Mouse (Mus musculus): ENCODE measurements around the gene Spag8. TPM values are rescaled to one million over a fixed set of nuclear protein-coding genes. Genes with fewer than 3 reads are reported as not detected.
A peak's percentile ranks its signal among the peaks of the same experiment; 100 is the strongest.

Spag8 gene
- polyA plus RNA-seq, 1 experiment from 2014 or later = 9.3 TPM

DNA sequence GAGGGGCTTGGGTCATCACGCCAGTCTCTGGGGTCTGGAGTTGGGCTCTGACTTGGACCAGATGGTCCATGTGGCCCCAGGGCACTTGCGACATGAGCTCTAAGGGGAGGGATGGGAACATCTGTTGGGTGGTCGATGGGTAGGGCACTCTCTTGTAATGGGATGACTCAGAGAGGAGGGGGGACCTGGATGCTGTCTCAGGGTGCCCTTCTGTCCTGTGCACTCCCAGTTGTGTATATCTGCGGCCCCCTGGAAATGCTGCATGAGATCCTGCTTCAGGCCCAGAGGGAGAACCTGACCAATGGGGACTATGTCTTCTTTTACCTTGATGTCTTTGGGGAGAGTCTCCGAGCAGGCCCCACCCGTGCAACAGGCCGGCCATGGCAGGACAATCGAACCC is 20.1 kb downstream of the Spag8 start:
- Histone ChIP-seq H3K4me2 (replicated peaks) (peak overlapping the region; percentile 97), H3K27me3 (ENCODE audit: control insufficient read depth, insufficient read depth, low read length) (no peaks in the 10 kb centered on the region), H3K4me3 (replicated peaks; ENCODE audit: low read length) (no peak overlapping the region), H3K9ac (0 out of 2 replicates have a peak overlapping the region, but pooled peaks have one; percentile 94), H3K27ac (no peak overlapping the region), H3K9me3 (ENCODE audit: control insufficient read depth, low read length) (no peaks in the 10 kb centered on the region), H3K36me3 (replicated peaks; ENCODE audit: control insufficient read depth, insufficient read depth) (no peaks in the 10 kb centered on the region), H3K4me1 (replicated peaks; ENCODE audit: control insufficient read depth, insufficient read depth, low read length) (peaks cover 40% of the 10 kb centered on the region)
- WGBS = 78% methylated on average over 8 of the region's 8 CpGs
- DNase-seq (ENCODE audit: low spot score) (no peak), ATAC-seq (ENCODE audit: low FRiP score) (no peak)

DNA sequence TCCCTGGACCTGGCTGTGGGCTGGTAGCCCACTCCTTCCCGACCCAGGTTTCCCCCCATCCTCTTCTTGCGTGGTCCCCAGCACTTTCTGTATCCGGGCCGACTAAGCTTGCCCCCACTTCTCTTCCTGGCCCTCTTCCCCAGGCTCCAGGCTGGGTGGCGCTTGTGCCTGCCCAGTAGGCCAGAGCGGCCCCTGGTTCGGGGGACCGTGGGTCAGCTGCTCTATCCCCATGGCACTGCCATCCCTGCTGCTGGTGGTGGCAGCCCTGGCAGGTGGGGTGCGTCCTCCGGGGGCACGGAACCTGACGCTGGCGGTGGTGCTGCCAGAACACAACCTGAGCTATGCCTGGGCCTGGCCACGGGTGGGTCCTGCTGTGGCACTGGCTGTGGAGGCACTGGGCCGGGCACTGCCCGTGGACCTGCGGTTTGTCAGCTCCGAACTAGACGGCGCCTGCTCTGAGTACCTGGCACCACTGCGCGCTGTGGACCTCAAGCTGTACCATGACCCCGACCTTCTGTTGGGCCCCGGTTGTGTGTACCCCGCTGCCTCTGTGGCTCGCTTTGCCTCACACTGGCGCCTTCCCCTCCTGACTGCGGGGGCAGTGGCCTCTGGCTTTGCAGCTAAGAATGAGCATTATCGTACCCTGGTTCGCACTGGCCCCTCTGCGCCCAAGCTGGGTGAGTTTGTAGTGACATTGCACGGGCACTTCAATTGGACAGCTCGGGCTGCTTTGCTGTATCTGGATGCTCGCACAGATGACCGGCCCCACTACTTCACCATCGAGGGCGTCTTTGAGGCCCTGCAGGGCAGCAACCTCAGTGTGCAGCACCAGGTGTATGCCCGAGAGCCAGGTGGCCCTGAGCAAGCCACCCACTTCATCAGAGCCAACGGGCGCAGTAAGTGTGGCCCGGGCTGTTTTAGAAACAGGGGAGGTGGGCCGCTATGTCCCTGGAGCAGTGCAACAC is 21.2 kb downstream of the Spag8 start:
- peak overlapping the region; percentile 94 for H3K9ac ChIP-seq
- H3K4me2 ChIP-seq (replicated peaks) = peak overlapping the region; percentile 97
- WGBS = 42% methylated on average over 42 of the region's 42 CpGs
- H3K4me3 ChIP-seq (replicated peaks; ENCODE audit: low read length) = peak overlapping the region; percentile 69
- H3K9me3 ChIP-seq (ENCODE audit: control insufficient read depth, low read length) = no peaks in the 10 kb centered on the region
- H3K27ac ChIP-seq = peak overlapping the region; percentile 90
- DNase-seq (ENCODE audit: low spot score) (no peak), ATAC-seq (ENCODE audit: low FRiP score) (peak; percentile 18; the same call in 1 of the 2 replicates)
- H3K27me3 ChIP-seq (ENCODE audit: control insufficient read depth, insufficient read depth, low read length) = no peaks in the 10 kb centered on the region
- H3K4me1 ChIP-seq (replicated peaks; ENCODE audit: control insufficient read depth, insufficient read depth, low read length) = peaks cover 40% of the 10 kb centered on the region
- no peaks in the 10 kb centered on the region for H3K36me3 ChIP-seq (replicated peaks; ENCODE audit: control insufficient read depth, insufficient read depth)

DNA sequence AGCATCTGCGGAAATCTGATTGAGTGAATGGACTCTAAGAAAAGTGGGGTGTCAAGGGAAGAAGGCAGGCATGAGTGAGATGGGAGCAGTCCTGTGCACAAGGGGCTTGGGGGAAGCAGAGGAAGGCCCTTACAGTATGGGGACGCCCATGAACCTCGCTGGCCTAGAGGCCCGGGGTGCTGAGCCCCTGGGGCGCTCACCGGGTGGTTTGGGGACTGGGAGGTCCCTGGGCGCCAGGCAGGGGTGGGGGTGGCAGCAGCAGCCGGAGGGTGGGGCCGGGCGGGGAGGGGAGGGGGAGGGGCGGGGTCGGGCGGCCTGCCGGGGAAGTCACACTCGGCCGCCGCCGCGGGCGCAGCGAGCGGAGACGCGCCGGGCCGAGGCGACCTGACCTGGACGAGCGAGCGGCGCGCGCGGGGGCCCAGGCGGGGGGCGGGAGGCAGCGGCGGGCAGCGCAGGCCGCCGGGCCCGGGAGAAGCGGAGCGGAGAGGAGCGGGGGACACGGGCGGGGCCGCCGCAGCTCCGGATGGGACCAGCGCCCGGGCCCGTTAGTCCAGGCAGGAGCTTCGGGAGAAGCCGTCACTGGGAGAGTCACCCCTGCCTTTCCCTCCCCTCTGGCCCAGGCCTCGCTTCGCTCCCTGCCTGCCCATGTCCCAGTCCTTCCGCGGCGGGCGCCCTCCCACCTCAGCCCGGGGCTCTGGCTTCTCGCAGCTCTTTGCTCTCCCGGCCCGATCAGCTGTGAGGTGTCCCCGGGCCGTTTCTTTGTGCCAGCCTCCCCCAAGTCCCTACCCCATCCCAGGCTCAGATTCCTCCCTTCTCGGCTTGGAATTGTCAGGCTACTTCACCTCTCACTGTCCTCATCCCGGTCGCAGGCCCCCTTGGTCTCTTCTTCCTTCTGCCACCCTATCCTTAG is 22.1 kb downstream of the Spag8 start, which contains the start of gene Npr2:
Gene Npr2 (plus strand): TSS at position 890 of the 910 bp plus-strand sequence.
- H3K4me1 ChIP-seq (replicated peaks; ENCODE audit: control insufficient read depth, insufficient read depth, low read length) = peaks cover 40% of the 10 kb centered on the region
- WGBS = 1% methylated on average over 23 of the region's 70 CpGs

DNA sequence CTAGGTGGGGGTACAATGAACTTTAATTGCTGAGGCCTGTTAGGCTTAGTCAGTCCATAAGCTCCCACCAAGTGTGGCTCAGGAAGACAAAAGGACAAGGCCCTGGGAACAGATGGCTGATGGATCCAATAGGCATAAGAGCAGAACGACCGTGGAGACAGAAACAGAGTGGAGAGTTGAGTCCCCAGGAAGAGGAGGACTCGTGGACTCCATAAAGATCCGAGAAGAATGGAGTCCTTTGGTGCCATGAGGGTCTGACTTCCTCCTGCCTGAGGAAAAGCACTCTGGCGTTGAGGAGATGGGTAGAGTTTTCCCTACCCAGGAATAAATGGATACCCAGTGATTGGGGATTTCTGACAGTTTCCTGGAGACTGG is 22.7 kb downstream of the Spag8 start:
- 17% methylated on average over 5 of the region's 5 CpGs for whole genome bisulfite sequencing
- H3K4me1 ChIP-seq (replicated peaks; ENCODE audit: control insufficient read depth, insufficient read depth, low read length) = peaks cover 40% of the 10 kb centered on the region

More for the DNA sequence above, 22.1 kb downstream of the Spag8 start, which contains the start of gene Npr2:
- no peaks in the 10 kb centered on the region for H3K27me3 ChIP-seq (ENCODE audit: control insufficient read depth, insufficient read depth, low read length)
- H3K9ac ChIP-seq = peak within 1 kb of the TSS; percentile 94
- DNase-seq (ENCODE audit: low spot score) = peak; percentile 51
- ATAC-seq (ENCODE audit: low FRiP score) = peak; percentile 44
- peak within 1 kb of the TSS; percentile 97 for H3K4me2 ChIP-seq (replicated peaks)
- peak within 1 kb of the TSS; percentile 69 for H3K4me3 ChIP-seq (replicated peaks; ENCODE audit: low read length)
- H3K9me3 ChIP-seq (ENCODE audit: control insufficient read depth, low read length) = no peaks in the 10 kb centered on the region
- no peaks in the 10 kb centered on the region for H3K36me3 ChIP-seq (replicated peaks; ENCODE audit: control insufficient read depth, insufficient read depth)
- peak within 1 kb of the TSS; percentile 90 for H3K27ac ChIP-seq

DNA sequence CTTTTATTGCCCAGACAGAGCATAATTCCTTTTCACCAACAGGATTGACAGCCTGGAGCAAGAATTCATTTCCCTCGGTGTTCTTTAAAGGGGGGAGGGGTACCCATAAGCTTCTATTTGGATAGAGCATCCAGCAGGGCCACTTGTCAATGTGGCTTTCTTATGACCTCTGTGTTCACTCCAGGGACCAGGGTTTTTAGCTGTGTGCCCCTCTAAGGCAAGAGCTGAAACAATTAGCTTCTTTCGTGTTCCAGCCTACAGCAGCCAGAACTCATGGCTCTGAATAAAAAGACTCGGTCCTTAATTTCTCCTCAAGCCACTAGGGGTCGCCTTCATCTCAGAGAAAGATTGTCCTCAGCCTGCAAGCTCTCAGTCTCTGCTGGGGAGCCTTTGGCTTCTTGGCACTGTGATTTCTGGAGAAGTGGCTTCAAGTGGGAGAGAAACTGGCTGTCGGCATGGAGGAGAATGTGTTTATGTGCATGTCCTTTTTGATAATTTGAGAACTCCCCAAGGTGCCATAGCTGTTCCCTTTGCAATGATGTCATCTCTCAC is 23.3 kb downstream of the Spag8 start:
- 1% methylated on average over 5 of the region's 5 CpGs for WGBS
- Histone ChIP-seq H3K4me1 (replicated peaks; ENCODE audit: control insufficient read depth, insufficient read depth, low read length) (peaks cover 40% of the 10 kb centered on the region), H3K4me2 (replicated peaks) (peak overlapping the region; percentile 97), H3K36me3 (replicated peaks; ENCODE audit: control insufficient read depth, insufficient read depth) (no peaks in the 10 kb centered on the region), H3K9ac (peak overlapping the region; percentile 94; the same call in 1 of the 2 replicates), H3K27me3 (ENCODE audit: control insufficient read depth, insufficient read depth, low read length) (no peaks in the 10 kb centered on the region), H3K9me3 (ENCODE audit: control insufficient read depth, low read length) (peaks cover 6% of the 10 kb centered on the region; the same call in 1 of the 2 replicates), H3K4me3 (replicated peaks; ENCODE audit: low read length) (no peak overlapping the region), H3K27ac (peak overlapping the region; percentile 90)
- ATAC-seq (ENCODE audit: low FRiP score) (peak; percentile 67), DNase-seq (ENCODE audit: low spot score) (peak; percentile 93)

More for the DNA sequence above, 22.7 kb downstream of the Spag8 start:
- DNase-seq (ENCODE audit: low spot score) (peak; percentile 41), ATAC-seq (ENCODE audit: low FRiP score) (peak; percentile 24; the same call in 1 of the 2 replicates)
- H3K4me2 ChIP-seq (replicated peaks) = peak overlapping the region; percentile 97
- H3K9me3 ChIP-seq (ENCODE audit: control insufficient read depth, low read length) = 0 out of 2 replicates have a peak, but pooled peaks cover under 1% of the 10 kb centered on the region
- peak overlapping the region; percentile 90 for H3K27ac ChIP-seq
- H3K27me3 ChIP-seq (ENCODE audit: control insufficient read depth, insufficient read depth, low read length) = no peaks in the 10 kb centered on the region
- H3K9ac ChIP-seq = peak overlapping the region; percentile 94
- H3K4me3 ChIP-seq (replicated peaks; ENCODE audit: low read length) = peak overlapping the region; percentile 69
- H3K36me3 ChIP-seq (replicated peaks; ENCODE audit: control insufficient read depth, insufficient read depth) = no peaks in the 10 kb centered on the region

DNA sequence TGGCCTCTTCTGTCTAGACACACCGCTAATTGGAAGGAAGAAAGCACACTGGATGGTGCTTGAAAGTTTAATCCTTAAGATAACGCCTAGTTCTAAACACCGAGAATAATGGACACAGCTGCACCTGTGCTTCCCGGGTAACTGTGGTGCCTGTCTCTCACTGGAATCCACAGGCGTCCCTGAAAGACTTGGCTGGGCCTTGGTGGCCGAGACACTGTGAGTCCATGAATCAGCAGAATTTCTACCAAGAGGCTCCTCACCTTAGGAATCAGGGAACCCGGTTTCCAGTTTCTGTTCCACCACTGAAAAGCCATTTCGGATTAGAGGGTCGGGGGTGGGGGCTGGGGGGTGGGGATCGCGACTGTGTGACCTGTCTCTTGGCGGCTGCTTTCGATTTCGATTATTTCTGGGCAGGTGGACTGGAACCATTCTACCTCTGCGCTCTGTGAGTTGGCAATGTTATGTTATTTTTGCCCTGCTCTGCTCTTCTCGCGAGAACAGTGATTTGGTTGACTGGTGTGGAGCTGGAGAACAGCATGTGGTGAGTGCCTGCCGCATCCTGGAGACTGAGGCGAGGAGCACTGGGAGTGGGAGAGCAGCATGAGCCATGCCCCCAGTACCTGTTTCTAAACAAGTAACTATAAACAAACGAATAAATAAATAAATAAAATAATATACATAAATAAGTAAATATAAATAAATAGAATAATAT is 24.1 kb downstream of the Spag8 start:
- H3K4me1 ChIP-seq (replicated peaks; ENCODE audit: control insufficient read depth, insufficient read depth, low read length) = peaks cover 40% of the 10 kb centered on the region
- peak overlapping the region; percentile 17 for H3K4me2 ChIP-seq (replicated peaks)
- 43% methylated on average over 20 of the region's 20 CpGs for WGBS
- H3K36me3 ChIP-seq (replicated peaks; ENCODE audit: control insufficient read depth, insufficient read depth) = no peaks in the 10 kb centered on the region
- ATAC-seq (ENCODE audit: low FRiP score) = no peak
- no peaks in the 10 kb centered on the region for H3K27me3 ChIP-seq (ENCODE audit: control insufficient read depth, insufficient read depth, low read length)
- H3K9ac ChIP-seq = no peak overlapping the region
- peak; percentile 51 for DNase-seq (ENCODE audit: low spot score)
- H3K4me3 ChIP-seq (replicated peaks; ENCODE audit: low read length) = no peak overlapping the region
- H3K27ac ChIP-seq = no peak overlapping the region
- peaks cover 14% of the 10 kb centered on the region; the same call in 1 of the 2 replicates for H3K9me3 ChIP-seq (ENCODE audit: control insufficient read depth, low read length)

DNA sequence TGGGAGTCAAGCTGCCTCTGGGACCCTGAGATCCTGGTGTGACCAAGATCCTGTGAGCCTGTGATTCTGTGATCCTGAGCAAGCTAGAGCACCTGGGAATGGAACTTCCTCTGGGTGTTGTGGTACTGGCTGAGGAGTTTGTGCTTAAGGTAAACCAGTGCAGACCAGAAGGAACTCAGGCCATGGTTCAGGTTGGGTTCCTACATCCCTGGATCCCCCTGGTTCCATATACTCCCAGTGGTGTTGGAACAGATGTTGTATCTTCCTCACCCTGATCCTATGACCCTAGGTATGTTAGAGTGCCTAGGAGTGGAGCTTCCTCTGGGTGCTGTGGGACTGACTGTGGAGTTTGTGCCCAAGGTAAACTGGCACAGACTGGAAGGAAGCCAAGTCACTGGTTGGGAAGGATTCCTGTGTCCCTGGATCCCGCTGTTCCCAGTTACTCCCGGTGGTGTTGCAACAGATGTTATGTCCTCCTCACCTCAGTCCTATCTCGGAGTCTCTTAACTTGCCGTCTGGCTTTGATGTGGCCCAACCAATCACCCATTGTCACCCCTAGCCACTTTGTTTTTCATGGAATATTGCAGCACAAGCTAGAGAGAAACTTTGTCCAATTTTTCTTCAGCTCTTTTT is 33.1 kb downstream of the Spag8 start:
- no peaks in the 10 kb centered on the region for H3K27me3 ChIP-seq (ENCODE audit: control insufficient read depth, insufficient read depth, low read length)
- DNase-seq (ENCODE audit: low spot score) = no peak
- no peak overlapping the region for H3K27ac ChIP-seq
- peaks cover 10% of the 10 kb centered on the region; the same call in 1 of the 2 replicates for H3K9me3 ChIP-seq (ENCODE audit: control insufficient read depth, low read length)
- H3K4me2 ChIP-seq (replicated peaks) = no peak overlapping the region
- no peak for ATAC-seq (ENCODE audit: low FRiP score)
- no peak overlapping the region for H3K9ac ChIP-seq
- H3K4me3 ChIP-seq (replicated peaks; ENCODE audit: low read length) = no peak overlapping the region
- H3K36me3 ChIP-seq (replicated peaks; ENCODE audit: control insufficient read depth, insufficient read depth) = no peaks in the 10 kb centered on the region
- no peaks in the 10 kb centered on the region for H3K4me1 ChIP-seq (replicated peaks; ENCODE audit: control insufficient read depth, insufficient read depth, low read length)
- WGBS = 83% methylated on average over 4 of the region's 4 CpGs
